Mouse (Mus musculus): ENCODE measurements around the gene Rpgrip1l.

Gene Rpgrip1l

GRCm38 (mm10) chr8:91329056-91329455 lies 16.0 kb upstream of the Rpgrip1l start:
- peak; percentile 56 for DNase-seq (ENCODE audit: low spot score)

GRCm38 (mm10) chr8:91327471-91328205 lies 14.6 kb upstream of the Rpgrip1l start:
- no peak for DNase-seq (ENCODE audit: low spot score)

- no peak for DNase-seq (ENCODE audit: low spot score)
Measured at GRCm38 (mm10) chr8:91326946-91327345, 13.9 kb upstream of the Rpgrip1l start.

GRCm38 (mm10) chr8:91326018-91326417 lies 13.0 kb upstream of the Rpgrip1l start:
- DNase-seq (ENCODE audit: low spot score) = no peak

GRCm38 (mm10) chr8:91324916-91325315 lies 11.9 kb upstream of the Rpgrip1l start:
- DNase-seq (ENCODE audit: low spot score) = no peak

GRCm38 (mm10) chr8:91324271-91324670 lies 11.2 kb upstream of the Rpgrip1l start:
- DNase-seq (ENCODE audit: low spot score) = no peak

- DNase-seq (ENCODE audit: low spot score) = peak; percentile 54
Measured at GRCm38 (mm10) chr8:91323511-91323910, 10.4 kb upstream of the Rpgrip1l start.

- DNase-seq (ENCODE audit: low spot score) = no peak
Measured at GRCm38 (mm10) chr8:91318938-91319729, 6.1 kb upstream of the Rpgrip1l start.

GRCm38 (mm10) chr8:91317567-91318227 lies 4.6 kb upstream of the Rpgrip1l start:
- DNase-seq (ENCODE audit: low spot score) = no peak

GRCm38 (mm10) chr8:91312342-91312741 lies 720 bp downstream of the Rpgrip1l start:
- DNase-seq (ENCODE audit: low spot score) = no peak

- DNase-seq (ENCODE audit: low spot score) = no peak
Measured at GRCm38 (mm10) chr8:91304481-91305386, 8.3 kb downstream of the Rpgrip1l start.

- DNase-seq (ENCODE audit: low spot score) = no peak
Measured at GRCm38 (mm10) chr8:91298672-91299071, 14.4 kb downstream of the Rpgrip1l start.

- DNase-seq (ENCODE audit: low spot score) = no peak
Measured at GRCm38 (mm10) chr8:91295786-91296185, 17.3 kb downstream of the Rpgrip1l start.

GRCm38 (mm10) chr8:91290576-91290975 lies 22.5 kb downstream of the Rpgrip1l start:
- DNase-seq (ENCODE audit: low spot score) = peak; percentile 51

- DNase-seq (ENCODE audit: low spot score) = no peak
Measured at GRCm38 (mm10) chr8:91286237-91286636, 26.8 kb downstream of the Rpgrip1l start.

- peak; percentile 8 for DNase-seq (ENCODE audit: low spot score)
Measured at GRCm38 (mm10) chr8:91283815-91284214, 29.2 kb downstream of the Rpgrip1l start.

- DNase-seq (ENCODE audit: low spot score) = no peak
Measured at GRCm38 (mm10) chr8:91282655-91283054, 30.4 kb downstream of the Rpgrip1l start.

GRCm38 (mm10) chr8:91281545-91281944 lies 31.5 kb downstream of the Rpgrip1l start:
- no peak for DNase-seq (ENCODE audit: low spot score)

- DNase-seq (ENCODE audit: low spot score) = no peak
Measured at GRCm38 (mm10) chr8:91280467-91281212, 32.4 kb downstream of the Rpgrip1l start.

- no peak for DNase-seq (ENCODE audit: low spot score)
Measured at GRCm38 (mm10) chr8:91278060-91278459, 35.0 kb downstream of the Rpgrip1l start.

GRCm38 (mm10) chr8:91276337-91276736 lies 36.7 kb downstream of the Rpgrip1l start:
- no peak for DNase-seq (ENCODE audit: low spot score)
